Mouse (Mus musculus) MEL (cell line): ENCODE measurements around the gene Gm20388. TPM values are rescaled to one million over a fixed set of nuclear protein-coding genes. Genes with fewer than 3 reads are reported as not detected.

ENCODE experiments used
- DNase-seq: peaks from one replicate; pipeline ENCODE4 v3.0.0; 2011; ENCODE audit warnings: low read depth, low spot score
- H3K27ac ChIP-seq: 2 replicates; pipeline ENCODE4 v1.5.1; 2012; ENCODE audit warnings: low read depth, mild to moderate bottlenecking, control low read depth, low read length, moderate library complexity; ENCODE audit not compliant: control insufficient read depth
- H3K27me3 ChIP-seq, 2 experiments: fragments of 150-350 bp in 1 of 2; sonication (generic) in 1 of 2; 2 replicates each; pipeline ENCODE4 v1.6.1; 2012; ENCODE audit warnings: low read length in 2 of 2, mild to moderate bottlenecking in 2 of 2, improper control_type of control experiment in 1 of 2, moderate library complexity in 1 of 2; ENCODE audit not compliant: insufficient read depth in 2 of 2, control insufficient read depth in 1 of 2
- H3K36me3 ChIP-seq, 2 experiments: 2 replicates each; pipeline ENCODE4 v1.6.1; 2012 to 2014; ENCODE audit warnings: low read length in 2 of 2, improper control_type of control experiment in 1 of 2, inconsistent platforms in 1 of 2, mild to moderate bottlenecking in 1 of 2; ENCODE audit not compliant: insufficient read depth in 2 of 2, control insufficient read depth in 1 of 2
- H3K4me1 ChIP-seq, 2 experiments: fragments of 150-350 bp in 1 of 2; sonication (generic) in 1 of 2; 2 replicates each; pipeline ENCODE4 v1.6.1; 2012; ENCODE audit warnings: low read length in 2 of 2, improper control_type of control experiment in 1 of 2, mild to moderate bottlenecking in 1 of 2; ENCODE audit not compliant: insufficient read depth in 2 of 2, control insufficient read depth in 1 of 2
- H3K4me3 ChIP-seq, 2 experiments: fragments of 150-350 bp in 1 of 2; sonication (generic) in 1 of 2; 2 replicates each; pipeline ENCODE4 v1.5.1; 2012; ENCODE audit warnings: low read depth in 2 of 2, low read length in 2 of 2, mild to moderate bottlenecking in 2 of 2, moderate library complexity in 2 of 2, control low read depth in 1 of 2, improper control_type of control experiment in 1 of 2; ENCODE audit not compliant: control insufficient read depth in 1 of 2, insufficient read depth in 1 of 2
- H3K79me2 ChIP-seq: 2 replicates; pipeline ENCODE4 v1.6.1; 2012; ENCODE audit warnings: mild to moderate bottlenecking, low read length, moderate library complexity; ENCODE audit not compliant: control insufficient read depth, poor library complexity, insufficient read depth
- H3K9ac ChIP-seq: 2 replicates; pipeline ENCODE4 v1.6.1; 2012; ENCODE audit warnings: low read depth, mild to moderate bottlenecking, control low read depth, low read length, moderate library complexity; ENCODE audit not compliant: control insufficient read depth, poor library complexity, severe bottlenecking
- H3K9me3 ChIP-seq: fragments of 150-350 bp; sonication (generic); replicated peaks from 2 replicates; pipeline ENCODE4 v1.6.1; 2012; ENCODE audit warnings: mild to moderate bottlenecking, low read length, improper control_type of control experiment, moderate library complexity; ENCODE audit not compliant: insufficient read depth
- E2F4 ChIP-seq: IDR thresholded peaks from 2 replicates; pipeline ENCODE4 v1.6.1; 2011; ENCODE audit warnings: low read depth, low read length, improper control_type of control experiment, borderline replicate concordance
- ELF1 ChIP-seq: IDR thresholded peaks from 2 replicates; pipeline ENCODE4 v1.6.1; 2014; ENCODE audit warnings: low read depth, mild to moderate bottlenecking, inconsistent platforms, low read length, improper control_type of control experiment, moderate library complexity
- ETS1 ChIP-seq: IDR thresholded peaks from 2 replicates; pipeline ENCODE4 v1.6.1; 2012; ENCODE audit warnings: low read depth, mild to moderate bottlenecking, inconsistent platforms, low read length, improper control_type of control experiment, moderate library complexity
- GABPA ChIP-seq: IDR thresholded peaks from 2 replicates; pipeline ENCODE4 v1.6.1; 2012; ENCODE audit warnings: low read depth, mild to moderate bottlenecking, inconsistent platforms, low read length, improper control_type of control experiment, moderate library complexity
- GATA1 ChIP-seq: IDR thresholded peaks from 2 replicates; pipeline ENCODE4 v1.6.1; 2011; ENCODE audit warnings: low read depth, low read length, improper control_type of control experiment
- JUND ChIP-seq: IDR thresholded peaks from 2 replicates; pipeline ENCODE4 v1.6.1; 2011; ENCODE audit warnings: low read depth, mild to moderate bottlenecking, improper control_type of control experiment, low read length
- MAFK ChIP-seq: IDR thresholded peaks from 2 replicates; pipeline ENCODE4 v1.6.1; 2011; ENCODE audit warnings: low read depth, mild to moderate bottlenecking, low read length, improper control_type of control experiment, borderline replicate concordance
- MAZ ChIP-seq: IDR thresholded peaks from 2 replicates; pipeline ENCODE4 v1.6.1; 2012; ENCODE audit warnings: low read depth, mild to moderate bottlenecking, inconsistent platforms, low read length, improper control_type of control experiment
- MYB ChIP-seq: IDR thresholded peaks from 2 replicates; pipeline ENCODE4 v1.6.1; 2011; ENCODE audit warnings: mild to moderate bottlenecking, low read depth, low read length, improper control_type of control experiment
- MYC ChIP-seq: IDR thresholded peaks from 2 replicates; pipeline ENCODE4 v1.6.1; 2011; ENCODE audit warnings: low read depth, mild to moderate bottlenecking, low read length, improper control_type of control experiment, moderate library complexity
- NRF1 ChIP-seq: IDR thresholded peaks from 2 replicates; pipeline ENCODE4 v1.6.1; 2014; ENCODE audit warnings: low read depth, mild to moderate bottlenecking, inconsistent platforms, low read length, improper control_type of control experiment, moderate library complexity; ENCODE audit not compliant: poor library complexity, insufficient read depth, severe bottlenecking
- RCOR1 ChIP-seq: IDR thresholded peaks from 2 replicates; pipeline ENCODE4 v1.6.1; 2012; ENCODE audit warnings: low read depth, mild to moderate bottlenecking, inconsistent platforms, low read length, improper control_type of control experiment
- SIN3A ChIP-seq: IDR thresholded peaks from 2 replicates; pipeline ENCODE4 v1.6.1; 2012; ENCODE audit warnings: low read length, improper control_type of control experiment, inconsistent platforms
- SMC3 ChIP-seq: IDR thresholded peaks from 2 replicates; pipeline ENCODE4 v1.6.1; 2011; ENCODE audit warnings: low read depth, low read length, improper control_type of control experiment
- TAL1 ChIP-seq: IDR thresholded peaks from 2 replicates; pipeline ENCODE4 v1.6.1; 2012; ENCODE audit warnings: mild to moderate bottlenecking, inconsistent platforms, low read length, moderate library complexity, mixed read lengths
- TCF12 ChIP-seq: IDR thresholded peaks from 2 replicates; pipeline ENCODE4 v1.6.1; 2014; ENCODE audit warnings: low read depth, mild to moderate bottlenecking, inconsistent platforms, low read length, improper control_type of control experiment, moderate library complexity
- ZKSCAN1 ChIP-seq: IDR thresholded peaks from 2 replicates; pipeline ENCODE4 v1.6.1; 2012; ENCODE audit warnings: low read depth, mild to moderate bottlenecking, inconsistent platforms, low read length, improper control_type of control experiment, moderate library complexity
- ZNF384 ChIP-seq: IDR thresholded peaks from 2 replicates; pipeline ENCODE4 v1.6.1; 2012; ENCODE audit warnings: low read depth, mild to moderate bottlenecking, inconsistent platforms, low read length, improper control_type of control experiment
- polyA plus RNA-seq, 2 experiments: library from polyadenylated mRNA; stranded (reverse) in 1 of 2; unstranded in 1 of 2; fragments of >175 nt in 1 of 2; fragments of >200 nt in 1 of 2; gene quantifications; 2 replicates each; pipeline versions ENCODE4 v1.2.1 to v1.2.4; 2012; ENCODE audit warnings: low replicate concordance in 2 of 2, low read depth in 1 of 2; ENCODE audit not compliant: insufficient read length in 2 of 2, insufficient read depth in 1 of 2, missing spikeins in 1 of 2
- total RNA-seq: library from RNA; depleted of rRNA; stranded (reverse); fragments of 300-350 nt; gene quantifications from 2 replicates; pipeline ENCODE4 v1.2.3, GENCODE M21; 2012

Gm20388 gene
- total and polyA plus RNA-seq, 3 experiments = 11.1 to 17.8 TPM; not detected in 1

GRCm38 (mm10) chr8:120256958-120257357 lies 346.3 kb downstream of the Gm20388 start:
- Histone ChIP-seq H3K4me3 (no peak overlapping the region), H3K9ac (no peak overlapping the region), H3K36me3 (no peaks in the 10 kb centered on the region), H3K79me2 (no peaks in the 10 kb centered on the region), H3K27me3 (peaks cover 2 to 17% of the 10 kb centered on the region in 2 experiments; a peak in 2 of 4 replicates), H3K27ac (no peak overlapping the region), H3K4me1 (no peaks in the 10 kb centered on the region), H3K9me3 (no peaks in the 10 kb centered on the region)
- DNase-seq = no peak
- TF ChIP-seq MYC = no peak
- no peak for TF ChIP-seq MAZ
- TF ChIP-seq SMC3 = no peak
- TF ChIP-seq ZNF384 = no peak
- no peak for TF ChIP-seq TCF12
- no peak for TF ChIP-seq TAL1
- no peak for TF ChIP-seq MYB
- TF ChIP-seq MAFK = no peak

GRCm38 (mm10) chr8:120259206-120259605 lies 348.6 kb downstream of the Gm20388 start:
- H3K27ac ChIP-seq = no peak overlapping the region
- TF ChIP-seq E2F4 = no peak
- TF ChIP-seq GATA1 = no peak
- TF ChIP-seq SIN3A = no peak
- TF ChIP-seq ELF1 = no peak
- TF ChIP-seq ZKSCAN1 = no peak
- TF ChIP-seq JUND = no peak
- TF ChIP-seq NRF1 = no peak
- TF ChIP-seq RCOR1 = no peak
- no peak for TF ChIP-seq GABPA
- TF ChIP-seq ETS1 = no peak
- no peaks in the 10 kb centered on the region for H3K79me2 ChIP-seq
- H3K36me3 ChIP-seq = no peaks in the 10 kb centered on the region
- no peak overlapping the region for H3K9ac ChIP-seq
- DNase-seq = no peak
- H3K27me3 ChIP-seq = peaks cover 0 to 17% of the 10 kb centered on the region in 2 experiments; a peak in 1 of 4 replicates
- H3K4me3 ChIP-seq = no peak overlapping the region
- H3K4me1 ChIP-seq = no peaks in the 10 kb centered on the region
- no peaks in the 10 kb centered on the region for H3K9me3 ChIP-seq
